Mouse (Mus musculus): Measurements from ENCODE around the gene Obox6. TPM values are rescaled to one million over a fixed set of nuclear protein-coding genes. Genes with fewer than 3 reads are reported as not detected.

Obox6 gene
- not detected for total RNA-seq (2021)
- long read RNA-seq, experiment 1 = 0 reads
- long read RNA-seq, experiment 2 = 0 reads

- DNase-seq = no peak
Measured at GRCm38 (mm10) chr7:15839578-15839977, at the start of gene Obox6. Gene Obox6 (minus strand): TSS chr7:15839678.

- no peak for DNase-seq
Measured at GRCm38 (mm10) chr7:15884127-15884526, 44.6 kb upstream of the Obox6 start.

GRCm38 (mm10) chr7:15882317-15882716 is 42.8 kb upstream of the Obox6 start, which contains the start of gene Crxos:
Gene Crxos (plus strand): TSS chr7:15882617.
- DNase-seq = no peak

DNA sequence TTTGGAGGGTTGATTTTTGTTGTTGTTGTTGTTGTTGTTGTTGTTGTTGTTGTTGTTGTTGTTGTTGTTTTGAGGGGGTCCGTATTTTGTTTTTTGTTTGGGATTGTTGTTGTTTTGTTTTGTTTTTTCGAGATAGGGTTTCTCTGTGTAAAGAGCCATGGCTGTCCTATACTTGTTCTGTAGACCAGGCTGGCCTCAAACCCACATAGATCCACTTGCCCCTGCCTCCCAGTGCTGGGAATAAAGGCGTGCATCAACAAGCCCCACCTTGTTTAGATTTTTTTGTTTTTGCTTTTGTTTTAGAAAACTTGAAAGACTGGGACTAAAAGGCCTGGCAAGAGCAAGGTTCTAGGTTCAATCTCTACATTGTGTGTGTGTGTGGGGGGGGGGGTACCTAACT is 42.4 kb upstream of the Obox6 start:
- no peak for DNase-seq

DNA sequence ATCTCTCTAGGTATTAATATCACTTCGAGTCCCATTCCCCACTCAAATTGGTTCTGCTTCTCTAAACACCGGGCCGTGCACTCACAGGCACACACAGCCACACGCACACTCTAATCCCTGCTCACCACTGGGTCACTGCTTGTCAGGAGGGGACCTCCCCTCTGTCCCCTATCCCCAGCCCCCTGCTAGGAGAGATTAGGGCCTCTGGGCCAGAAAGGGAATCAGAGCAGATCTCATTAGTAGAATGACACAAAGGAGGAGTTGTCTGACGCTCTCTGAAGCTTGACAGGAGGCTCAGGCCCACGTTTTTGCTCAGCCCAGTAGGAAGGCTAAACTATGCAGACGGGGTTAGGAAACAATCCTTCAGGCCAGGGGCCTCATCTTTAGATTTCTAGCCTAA is 41.9 kb upstream of the Obox6 start:
- DNase-seq = no peak

GRCm38 (mm10) chr7:15879756-15880155 is 40.3 kb upstream of the Obox6 start, which contains the start of gene Crx:
Gene Crx (minus strand): TSS chr7:15879968.
- DNase-seq = no peak

GRCm38 (mm10) chr7:15864104-15864503 is 24.6 kb upstream of the Obox6 start:
- DNase-seq = no peak

GRCm38 (mm10) chr7:15859657-15860056 is 20.2 kb upstream of the Obox6 start:
- DNase-seq = no peak

Other genes starting within 250 kb of the Obox6 start
- not detected for gene Obox3, start 199.8 kb downstream of the Obox6 start, total RNA-seq (2021)
- gene Obox5, start 89.5 kb downstream of the Obox6 start, total RNA-seq (2021) = not detected
- gene Crx, start 40.3 kb upstream of the Obox6 start, total RNA-seq (2021) = not detected
- not detected for gene Crxos, start 42.9 kb upstream of the Obox6 start, total RNA-seq (2021)
- 1,000 to 10,000 TPM; 1,236 to 1,328 TPM for gene Selenow, start 82.7 kb upstream of the Obox6 start, total RNA-seq (2021)
- 100 to 1,000 TPM in 1 of 2 experiments, 10 to 100 TPM in 1; 86.8 to 101 TPM for gene Nop53, start 106.4 kb upstream of the Obox6 start, total RNA-seq (2021)
- gene Ehd2, start 127.9 kb upstream of the Obox6 start, total RNA-seq (2021) = 10 to 100 TPM; 44.5 to 66.1 TPM
- gene Bicra, start 208.2 kb upstream of the Obox6 start, total RNA-seq (2021) = 1 to 10 TPM; 5.1 to 6.1 TPM
- gene Zfp541, start 222.1 kb upstream of the Obox6 start, total RNA-seq (2021) = not detected